Comparison of ENCODE assay signal across 16 mouse cellular contexts in the genomic region with DNA sequence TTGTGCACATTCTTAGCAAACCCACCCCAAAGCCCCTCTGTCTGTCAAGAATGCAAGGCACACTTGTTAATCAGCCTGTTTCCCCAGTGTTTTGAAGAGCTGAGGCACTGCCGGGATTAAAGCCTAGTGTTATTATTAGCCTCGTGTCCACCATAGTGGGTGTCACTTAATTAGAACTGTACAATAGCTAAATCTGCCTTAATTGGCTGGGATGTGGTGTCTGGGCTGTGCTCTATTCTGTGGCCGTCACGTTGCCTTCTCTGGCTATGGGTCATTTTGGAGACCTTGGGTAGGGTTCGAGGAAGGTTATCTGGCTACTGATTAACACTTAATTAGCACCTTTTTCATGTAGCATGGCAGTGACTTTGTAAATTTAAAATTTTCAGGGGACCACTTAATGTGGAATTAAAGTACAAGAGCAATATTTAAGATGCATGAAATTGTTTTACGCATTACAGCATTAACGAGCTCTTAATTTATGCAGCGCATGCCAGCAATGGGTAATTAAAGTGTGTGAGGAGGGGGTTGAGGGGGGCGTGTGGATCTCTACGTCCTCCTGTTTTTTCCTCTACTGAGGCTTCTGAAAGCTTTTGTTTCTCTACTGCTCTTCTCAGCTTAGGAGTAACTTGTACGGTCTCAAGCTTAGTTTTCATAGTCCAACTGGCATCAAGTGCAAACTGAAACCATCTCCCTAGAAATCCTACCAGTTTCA.
"Had no signal": no experiment of that assay in that cellular context is flagged by ENCODE, and none has a peak within 500 bp of the region (broad histone marks: within the 10 kb centered on the region; RNA-seq: fewer than 3 reads in every experiment).

No protein-coding gene starts in this region.

- H3K27ac ChIP-seq: kidney, postnatal 0 days; layer of hippocampus, adult 2 months; left cerebral cortex, adult 2 months; liver, embryonic 13.5 days; macrophage; midbrain, embryonic 12.5 days had no signal

- H3K9ac ChIP-seq: liver, embryonic 13.5 days; midbrain, embryonic 12.5 days had no signal

- H3K27me3 ChIP-seq: liver, embryonic 13.5 days; midbrain, embryonic 12.5 days had no signal

- H3K36me3 ChIP-seq: liver, embryonic 13.5 days; midbrain, embryonic 12.5 days had no signal

- H3K4me2 ChIP-seq: liver, embryonic 13.5 days; midbrain, embryonic 12.5 days had no signal

- DNase-seq: kidney, adult 18-20 months; kidney, adult 9 months; kidney, postnatal 25 days; layer of hippocampus, adult 9-11 months; liver, embryonic 13.5 days; lung, adult 2 months; lung, postnatal 14 days; right cerebral cortex, postnatal 25 days; thymus, adult 18-20 months; thymus, postnatal 36 days had no signal

- H3K4me3 ChIP-seq: layer of hippocampus, adult 2 months; left cerebral cortex, adult 2 months; liver, embryonic 13.5 days; midbrain, embryonic 12.5 days had no signal

- ATAC-seq: midbrain, embryonic 16.5 days had no signal

- H3K9me3 ChIP-seq: liver, embryonic 13.5 days; midbrain, embryonic 12.5 days had no signal
